Mouse (Mus musculus) testis, adult 2 months (tissue): ENCODE data around the gene Reln.

Experiments used
- CTCF ChIP-seq: fragments of 200-500 bp; IDR thresholded peaks from 2 replicates; pipeline ENCODE4 v1.5.1; 2012; ENCODE audit warnings: low read depth, mild to moderate bottlenecking, inconsistent platforms, low read length, moderate library complexity; ENCODE audit not compliant: control insufficient read depth, insufficient read depth, insufficient replicate concordance
- POLR2A ChIP-seq: fragments of 200-500 bp; IDR thresholded peaks from 2 replicates; pipeline ENCODE4 v1.6.1; 2012; ENCODE audit warnings: low read depth, mild to moderate bottlenecking, inconsistent platforms, low read length, moderate library complexity; ENCODE audit not compliant: control insufficient read depth

GRCm38 (mm10) chr5:22119296-22119695 lies 225.2 kb downstream of the Reln start:
- TF ChIP-seq CTCF (no peak), POLR2A (no peak)
